Mouse (Mus musculus): ENCODE measurements at regions not wholly inside any gene's neighbourhood (a gene's known extent, or its start where the extent isn't known, plus 50 kb on each side); places are given as distances from the start of the nearest gene placed in this dataset.
A peak's percentile ranks its signal among the peaks of the same experiment; 100 is the strongest.

DNA sequence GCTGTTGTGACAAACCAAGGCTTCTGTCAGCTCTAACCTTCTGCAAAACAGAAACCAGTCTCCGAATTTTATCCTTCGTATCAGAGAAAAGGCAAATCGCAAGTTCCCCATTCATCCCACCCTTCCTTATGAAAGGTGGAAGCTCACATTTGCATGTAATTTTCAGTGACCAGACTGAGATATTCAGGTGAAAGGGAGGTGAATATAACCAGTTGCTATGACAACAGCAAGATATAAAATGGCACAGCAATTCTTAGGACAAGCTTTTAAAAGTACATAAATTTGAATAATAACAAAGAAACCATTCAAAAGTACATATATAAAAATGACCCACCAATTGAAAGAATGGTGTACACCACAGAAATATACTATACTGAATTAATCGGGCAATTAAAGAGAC, 375.4 kb downstream of the Rps29 start:
- peak; percentile 28 for DNase-seq (ENCODE audit: low read depth)
- TF ChIP-seq POLR2A (IDR thresholded peaks at IDR 0.05; ENCODE audit: borderline replicate concordance, extremely low read depth, insufficient read depth, insufficient read length, poor library complexity, severe bottlenecking) (no peak), CTCF (IDR thresholded peaks at IDR 0.05; ENCODE audit: borderline replicate concordance, extremely low read depth, insufficient read depth, insufficient read length) (no peak)

DNA sequence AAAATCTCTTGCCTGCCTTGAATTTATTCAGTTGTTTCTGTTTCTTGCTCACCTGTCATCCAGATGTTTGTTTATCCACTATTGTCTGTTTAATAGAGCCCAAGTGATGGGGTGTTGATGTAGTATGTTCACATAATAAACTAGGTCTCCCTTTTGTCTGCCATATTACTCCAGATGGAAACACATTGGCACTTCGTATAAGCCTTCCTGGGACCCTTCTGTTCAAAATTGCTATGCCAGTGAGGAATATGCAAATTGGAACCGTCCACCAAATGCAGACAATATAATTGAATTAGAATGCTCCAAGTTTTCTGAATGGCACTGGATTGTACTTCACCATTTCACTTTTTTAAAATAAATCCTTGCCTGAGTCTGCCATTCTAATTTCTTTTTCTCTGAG, 383.5 kb downstream of the Rps29 start:
- TF ChIP-seq CTCF (IDR thresholded peaks at IDR 0.05; ENCODE audit: borderline replicate concordance, extremely low read depth, insufficient read depth, insufficient read length) (no peak), POLR2A (IDR thresholded peaks at IDR 0.05; ENCODE audit: borderline replicate concordance, extremely low read depth, insufficient read depth, insufficient read length, poor library complexity, severe bottlenecking) (no peak)
- peak; percentile 82 for DNase-seq (ENCODE audit: low read depth)

DNA sequence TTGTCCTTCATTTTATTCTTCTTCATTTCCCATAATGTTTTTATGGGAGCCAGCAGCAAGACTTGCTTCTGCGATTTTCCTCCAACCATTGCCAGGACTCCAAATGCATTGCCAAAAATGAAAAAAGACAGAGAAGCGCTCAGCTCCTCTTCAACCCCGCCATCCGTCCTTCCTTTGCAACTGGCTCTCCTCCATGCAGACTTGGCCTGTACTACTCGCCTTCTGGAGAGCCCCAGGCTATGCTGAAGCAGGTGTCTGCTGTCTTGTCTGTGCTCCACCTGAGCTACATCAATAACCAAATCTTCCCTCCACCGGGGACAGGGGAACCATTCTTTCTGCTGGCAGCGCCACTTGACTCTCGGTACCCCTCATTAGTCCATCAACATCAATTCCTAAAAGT, 384.2 kb downstream of the Rps29 start:
- peak; percentile 80 for DNase-seq (ENCODE audit: low read depth)
- TF ChIP-seq POLR2A (IDR thresholded peaks at IDR 0.05; ENCODE audit: borderline replicate concordance, extremely low read depth, insufficient read depth, insufficient read length, poor library complexity, severe bottlenecking) (no peak), CTCF (IDR thresholded peaks at IDR 0.05; ENCODE audit: borderline replicate concordance, extremely low read depth, insufficient read depth, insufficient read length) (no peak)

GRCm38 (mm10) chr12:68758263-68759020, 400.5 kb downstream of the Rps29 start:
- peak; percentile 63 for DNase-seq (ENCODE audit: low read depth)
- TF ChIP-seq POLR2A (IDR thresholded peaks at IDR 0.05; ENCODE audit: borderline replicate concordance, extremely low read depth, insufficient read depth, insufficient read length, poor library complexity, severe bottlenecking) (no peak), CTCF (IDR thresholded peaks at IDR 0.05; ENCODE audit: borderline replicate concordance, extremely low read depth, insufficient read depth, insufficient read length) (no peak)

DNA sequence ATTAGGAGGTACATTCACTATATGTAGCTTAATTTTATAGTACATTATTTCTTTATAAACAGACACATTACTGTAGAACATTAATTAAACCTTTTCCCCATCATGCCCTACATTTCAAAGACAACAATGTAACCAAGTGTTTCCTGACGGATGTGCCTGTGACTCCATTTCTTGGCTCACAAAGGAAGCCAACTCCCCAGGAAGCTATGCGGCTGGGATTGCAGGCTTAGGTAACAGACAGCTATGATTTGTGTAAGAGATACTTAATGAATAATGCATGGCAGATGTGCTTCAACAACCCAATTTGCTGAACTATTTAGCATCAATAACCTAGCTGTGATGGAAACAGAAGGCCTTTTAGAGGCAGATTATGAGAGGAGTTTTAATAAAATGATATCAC, 430.1 kb downstream of the Rps29 start:
- DNase-seq (ENCODE audit: low read depth) = peak; percentile 66
- no peak for TF ChIP-seq CTCF (IDR thresholded peaks at IDR 0.05; ENCODE audit: borderline replicate concordance, extremely low read depth, insufficient read depth, insufficient read length)

GRCm38 (mm10) chr12:68718946-68719345, 440.0 kb downstream of the Rps29 start:
- peak; percentile 60 for DNase-seq (ENCODE audit: low read depth)

GRCm38 (mm10) chr12:68694275-68695267, 464.4 kb downstream of the Rps29 start:
- peak; percentile 82 for DNase-seq (ENCODE audit: low read depth)
- TF ChIP-seq CTCF (IDR thresholded peaks at IDR 0.05; ENCODE audit: borderline replicate concordance, extremely low read depth, insufficient read depth, insufficient read length) = no peak
- TF ChIP-seq POLR2A (IDR thresholded peaks at IDR 0.05; ENCODE audit: borderline replicate concordance, extremely low read depth, insufficient read depth, insufficient read length, poor library complexity, severe bottlenecking) = no peak

More at GRCm38 (mm10) chr12:68718946-68719345, 440.0 kb downstream of the Rps29 start:
- TF ChIP-seq POLR2A (IDR thresholded peaks at IDR 0.05; ENCODE audit: borderline replicate concordance, extremely low read depth, insufficient read depth, insufficient read length, poor library complexity, severe bottlenecking) = no peak
- TF ChIP-seq CTCF (IDR thresholded peaks at IDR 0.05; ENCODE audit: borderline replicate concordance, extremely low read depth, insufficient read depth, insufficient read length) = no peak

- DNase-seq (ENCODE audit: low read depth) = no peak
- TF ChIP-seq POLR2A (IDR thresholded peaks at IDR 0.05; ENCODE audit: borderline replicate concordance, extremely low read depth, insufficient read depth, insufficient read length, poor library complexity, severe bottlenecking) = no peak
- no peak for TF ChIP-seq CTCF (IDR thresholded peaks at IDR 0.05; ENCODE audit: borderline replicate concordance, extremely low read depth, insufficient read depth, insufficient read length)
These were observed 470.7 kb downstream of the Rps29 start for GRCm38 (mm10) chr12:68688262-68688661.

DNA sequence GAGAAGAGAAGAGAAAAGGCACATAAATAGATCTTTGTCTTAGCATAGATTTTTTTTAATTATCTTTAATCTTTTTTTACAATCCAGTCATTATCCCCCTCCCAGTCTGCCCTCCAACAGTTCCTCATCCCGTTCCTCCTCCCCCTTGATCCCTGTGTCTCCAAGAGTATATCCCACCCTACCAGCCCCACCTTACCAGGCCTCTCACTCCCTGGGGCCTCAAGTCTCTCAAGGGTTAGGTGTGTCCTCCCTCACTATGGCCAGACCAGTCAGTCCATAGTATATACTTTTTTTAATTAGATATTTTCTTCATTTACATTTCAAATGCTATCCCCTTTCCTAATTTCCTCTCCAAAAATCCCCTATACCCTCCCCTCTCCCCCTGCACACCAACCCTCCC, 475.1 kb downstream of the Rps29 start:
- DNase-seq (ENCODE audit: low read depth) = no peak
- TF ChIP-seq CTCF (IDR thresholded peaks at IDR 0.05; ENCODE audit: borderline replicate concordance, extremely low read depth, insufficient read depth, insufficient read length) (no peak), POLR2A (IDR thresholded peaks at IDR 0.05; ENCODE audit: borderline replicate concordance, extremely low read depth, insufficient read depth, insufficient read length, poor library complexity, severe bottlenecking) (no peak)

DNA sequence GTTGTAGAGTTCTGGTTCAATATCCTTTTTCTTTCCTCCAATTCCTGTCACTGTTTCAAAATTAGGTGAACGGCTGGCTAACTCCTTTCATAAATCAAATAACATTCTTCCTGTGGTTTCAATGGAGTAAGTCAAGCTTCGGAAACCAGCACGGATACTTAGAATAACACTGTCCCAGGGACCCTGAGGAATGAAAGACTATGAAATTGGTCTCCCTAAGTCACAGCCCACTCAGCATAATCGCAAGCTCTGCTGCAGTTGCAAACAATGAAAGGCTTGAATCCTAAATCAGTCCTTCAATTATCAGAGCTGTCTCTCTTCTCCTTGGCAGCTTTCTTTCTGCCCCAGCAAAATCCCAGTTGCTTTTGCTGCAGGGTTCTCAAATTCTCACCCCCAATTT, 475.8 kb downstream of the Rps29 start:
- peak; percentile 90 for DNase-seq (ENCODE audit: low read depth)
- TF ChIP-seq CTCF (IDR thresholded peaks at IDR 0.05; ENCODE audit: borderline replicate concordance, extremely low read depth, insufficient read depth, insufficient read length) (no peak), POLR2A (IDR thresholded peaks at IDR 0.05; ENCODE audit: borderline replicate concordance, extremely low read depth, insufficient read depth, insufficient read length, poor library complexity, severe bottlenecking) (no peak)

- DNase-seq (ENCODE audit: low read depth) = no peak
- TF ChIP-seq CTCF (IDR thresholded peaks at IDR 0.05; ENCODE audit: borderline replicate concordance, extremely low read depth, insufficient read depth, insufficient read length) (no peak), POLR2A (IDR thresholded peaks at IDR 0.05; ENCODE audit: borderline replicate concordance, extremely low read depth, insufficient read depth, insufficient read length, poor library complexity, severe bottlenecking) (no peak)
These were observed 478.3 kb downstream of the Rps29 start for GRCm38 (mm10) chr12:68680668-68681067.

Measured in brain, embryonic 14.5 days (tissue).